Mouse (Mus musculus): Measurements from ENCODE around the gene Ruvbl2. TPM values are rescaled to one million over a fixed set of nuclear protein-coding genes. Genes with fewer than 3 reads are reported as not detected.
"Not testable (repeated sequence)": the region's sequence is repeated elsewhere in the genome, so short reads cannot be mapped to it uniquely, and the experiment has no call there.

Gene Ruvbl2
- polyA plus RNA-seq, 1 experiment from 2014 or later: 94.3 TPM

DNA sequence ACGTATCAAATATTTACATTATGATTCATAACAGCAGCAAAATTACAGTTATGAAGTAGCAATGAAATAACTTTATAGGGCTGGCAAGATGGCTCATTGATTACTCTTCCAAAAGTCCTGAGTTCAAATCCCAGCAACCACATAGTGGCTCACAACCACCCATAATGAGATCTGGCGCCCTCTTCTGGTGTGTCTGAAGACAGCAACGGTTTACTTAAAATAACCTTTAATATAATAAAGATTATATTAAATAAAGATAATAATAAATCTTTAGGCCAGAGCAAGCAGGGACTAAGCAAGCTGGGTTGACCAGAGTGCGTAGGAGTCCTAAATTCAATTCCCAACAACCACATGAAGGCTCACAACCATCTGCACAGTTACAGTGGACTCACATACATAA is 25.0 kb upstream of the Ruvbl2 start:
- not testable (repeated sequence) for ATAC-seq; H3K4me3 ChIP-seq (ENCODE audit: low read length); H3K9me3 ChIP-seq (ENCODE audit: control insufficient read depth, low read length); H3K27ac ChIP-seq (ENCODE audit: low read depth, low read length); H3K9ac ChIP-seq (ENCODE audit: low read depth, low read length); H3K4me2 ChIP-seq (ENCODE audit: low read length); H3K27me3 ChIP-seq (replicated peaks; ENCODE audit: control insufficient read depth, insufficient read depth, low read length); H3K36me3 ChIP-seq (ENCODE audit: control insufficient read depth, insufficient read depth, low read length)
- 80% methylated on average over 4 of the region's 4 CpGs for WGBS
- H3K4me1 ChIP-seq (ENCODE audit: control insufficient read depth, insufficient read depth, low read depth, low read length): peaks cover 32% of the 10 kb centered on the region

DNA sequence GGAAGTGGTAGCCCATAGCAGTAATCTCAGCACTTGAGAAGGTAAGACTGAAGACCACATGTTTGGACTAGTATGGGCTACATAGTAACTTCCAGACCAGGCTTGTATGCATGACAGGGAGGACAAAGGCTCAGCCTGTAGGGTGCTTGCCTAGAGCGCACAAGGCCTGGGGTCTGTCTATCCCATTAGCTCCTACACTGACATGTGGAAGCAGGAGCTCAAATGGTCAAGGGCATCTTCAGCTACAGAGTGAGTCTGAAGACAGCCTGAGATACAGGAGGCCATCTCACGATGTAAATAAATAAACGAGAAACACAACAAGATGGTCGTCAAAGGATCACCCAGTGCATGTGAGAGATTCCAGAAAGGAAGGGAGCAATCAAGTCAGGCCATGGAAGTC is 24.4 kb upstream of the Ruvbl2 start:
- Histone ChIP-seq H3K27ac (ENCODE audit: low read depth, low read length) (no peak overlapping the region), H3K27me3 (replicated peaks; ENCODE audit: control insufficient read depth, insufficient read depth, low read length) (no peaks in the 10 kb centered on the region), H3K4me2 (ENCODE audit: low read length) (no peak overlapping the region), H3K4me1 (ENCODE audit: control insufficient read depth, insufficient read depth, low read depth, low read length) (peaks cover 37% of the 10 kb centered on the region), H3K9me3 (ENCODE audit: control insufficient read depth, low read length) (no peaks in the 10 kb centered on the region), H3K4me3 (ENCODE audit: low read length) (no peak overlapping the region), H3K36me3 (ENCODE audit: control insufficient read depth, insufficient read depth, low read length) (peaks cover 4% of the 10 kb centered on the region), H3K9ac (ENCODE audit: low read depth, low read length) (no peak overlapping the region)
- ATAC-seq: no peak
- WGBS: 94% methylated on average over 4 of the region's 4 CpGs

DNA sequence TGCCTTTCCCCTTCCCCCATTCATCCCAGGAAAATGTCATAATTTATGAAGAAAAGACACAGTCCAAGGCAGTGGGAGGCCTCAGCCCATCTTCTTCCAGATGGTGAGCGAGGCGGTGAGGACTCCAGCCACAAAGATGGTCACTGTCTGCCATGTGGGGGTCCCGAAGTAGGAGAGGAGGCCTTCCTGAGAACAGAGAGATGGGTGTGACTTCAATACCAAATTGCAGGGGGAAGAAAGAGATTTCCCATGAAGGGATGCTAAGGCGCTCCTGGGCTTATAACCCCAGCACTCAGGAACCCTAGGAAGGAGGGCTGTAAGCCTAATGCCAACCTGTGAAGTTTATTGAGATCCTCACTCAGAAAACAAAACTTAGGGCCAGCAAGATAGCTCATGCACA is 23.9 kb upstream of the Ruvbl2 start:
- H3K4me3 ChIP-seq (ENCODE audit: low read length): no peak overlapping the region
- H3K4me1 ChIP-seq (ENCODE audit: control insufficient read depth, insufficient read depth, low read depth, low read length): peaks cover 39% of the 10 kb centered on the region
- 94% methylated on average over 4 of the region's 4 CpGs for WGBS
- H3K9me3 ChIP-seq (ENCODE audit: control insufficient read depth, low read length): no peaks in the 10 kb centered on the region
- H3K27me3 ChIP-seq (replicated peaks; ENCODE audit: control insufficient read depth, insufficient read depth, low read length): no peaks in the 10 kb centered on the region
- H3K9ac ChIP-seq (ENCODE audit: low read depth, low read length): no peak overlapping the region
- H3K36me3 ChIP-seq (ENCODE audit: control insufficient read depth, insufficient read depth, low read length): peaks cover 4% of the 10 kb centered on the region
- H3K27ac ChIP-seq (ENCODE audit: low read depth, low read length): no peak overlapping the region
- ATAC-seq: no peak
- no peak overlapping the region for H3K4me2 ChIP-seq (ENCODE audit: low read length)

DNA sequence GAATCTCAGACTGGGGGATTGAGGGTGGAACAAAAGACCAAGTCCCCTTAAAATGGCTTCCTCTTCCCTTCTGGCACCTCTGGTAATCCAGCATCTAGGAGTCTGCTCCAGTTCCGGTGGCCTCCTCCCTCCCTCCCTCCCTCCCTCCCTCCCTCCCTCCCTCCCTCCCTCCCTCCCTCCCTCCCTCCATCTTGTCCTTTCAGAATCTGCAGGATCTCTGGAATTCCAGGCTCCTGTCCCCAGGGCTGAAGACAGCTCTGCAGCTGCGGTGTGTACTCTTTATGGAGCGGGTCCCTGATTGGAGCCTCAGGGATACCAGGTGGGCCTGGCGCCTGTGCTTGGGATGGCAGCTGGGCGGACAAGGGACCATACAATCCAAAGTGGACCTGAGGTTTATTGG is 23.4 kb upstream of the Ruvbl2 start:
- Histone ChIP-seq H3K4me1 (ENCODE audit: control insufficient read depth, insufficient read depth, low read depth, low read length) (peaks cover 44% of the 10 kb centered on the region), H3K4me2 (ENCODE audit: low read length) (no peak overlapping the region), H3K36me3 (ENCODE audit: control insufficient read depth, insufficient read depth, low read length) (peaks cover 4% of the 10 kb centered on the region), H3K27ac (ENCODE audit: low read depth, low read length) (peak overlapping the region; percentile 78), H3K4me3 (ENCODE audit: low read length) (no peak overlapping the region), H3K9me3 (ENCODE audit: control insufficient read depth, low read length) (no peaks in the 10 kb centered on the region), H3K9ac (ENCODE audit: low read depth, low read length) (no peak overlapping the region), H3K27me3 (replicated peaks; ENCODE audit: control insufficient read depth, insufficient read depth, low read length) (no peaks in the 10 kb centered on the region)
- no peak for ATAC-seq
- WGBS: 62% methylated on average over 4 of the region's 5 CpGs

DNA sequence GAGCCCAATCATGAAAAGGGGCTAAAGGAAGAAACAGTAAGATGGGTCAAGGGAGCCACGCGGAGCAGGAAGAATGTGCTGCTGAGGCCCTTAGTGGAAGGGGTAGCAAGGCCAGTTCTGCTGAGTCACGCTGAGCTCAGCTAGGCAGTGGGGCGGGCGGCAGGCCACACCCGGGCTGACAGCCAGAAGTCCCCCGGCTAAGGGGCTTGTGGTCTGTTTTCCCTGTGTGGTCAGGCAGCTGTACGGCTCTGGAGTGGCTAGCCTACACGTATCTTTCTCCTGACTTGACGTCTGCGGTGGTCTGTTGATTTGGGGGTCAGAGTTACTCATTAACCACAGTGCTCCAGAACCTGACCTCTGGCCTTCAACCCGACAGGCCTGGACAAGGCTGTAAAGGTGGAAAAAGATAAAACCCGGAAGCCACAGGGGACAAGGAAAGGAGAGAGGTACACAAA is 23.0 kb upstream of the Ruvbl2 start:
- H3K27me3 ChIP-seq (replicated peaks; ENCODE audit: control insufficient read depth, insufficient read depth, low read length): no peaks in the 10 kb centered on the region
- H3K4me3 ChIP-seq (ENCODE audit: low read length): no peak overlapping the region
- no peak for ATAC-seq
- H3K9ac ChIP-seq (ENCODE audit: low read depth, low read length): no peak overlapping the region
- peak overlapping the region; percentile 78 for H3K27ac ChIP-seq (ENCODE audit: low read depth, low read length)
- peak overlapping the region; percentile 10; the same call in 1 of the 2 replicates for H3K4me2 ChIP-seq (ENCODE audit: low read length)
- H3K4me1 ChIP-seq (ENCODE audit: control insufficient read depth, insufficient read depth, low read depth, low read length): peaks cover 44% of the 10 kb centered on the region
- peaks cover 4% of the 10 kb centered on the region for H3K36me3 ChIP-seq (ENCODE audit: control insufficient read depth, insufficient read depth, low read length)
- 21% methylated on average over 13 of the region's 13 CpGs for WGBS
- no peaks in the 10 kb centered on the region for H3K9me3 ChIP-seq (ENCODE audit: control insufficient read depth, low read length)

DNA sequence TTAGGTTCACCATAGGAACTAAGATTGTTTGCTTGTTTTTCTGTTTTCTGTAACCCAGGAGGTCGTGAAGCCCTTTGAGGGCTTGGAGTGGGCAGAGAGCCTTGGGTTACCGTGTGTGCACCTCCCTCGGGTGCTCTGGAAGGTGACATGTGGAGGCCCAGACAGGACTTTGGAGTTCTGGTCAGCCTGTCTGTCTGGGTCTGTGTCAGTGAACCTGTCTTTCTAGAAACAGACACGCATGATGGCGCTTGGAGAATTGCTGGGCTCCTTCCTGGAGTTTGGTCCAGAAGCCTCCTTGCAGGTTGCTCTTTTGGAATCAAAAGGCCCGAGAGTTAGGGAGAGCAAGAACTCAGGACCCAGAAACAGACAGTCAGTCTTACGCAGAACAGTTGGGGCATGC is 22.5 kb upstream of the Ruvbl2 start:
- 69% methylated on average over 7 of the region's 7 CpGs for WGBS
- Histone ChIP-seq H3K9ac (ENCODE audit: low read depth, low read length) (no peak overlapping the region), H3K4me3 (ENCODE audit: low read length) (peak overlapping the region; percentile 60; the same call in 1 of the 2 replicates), H3K4me1 (ENCODE audit: control insufficient read depth, insufficient read depth, low read depth, low read length) (peaks cover 39% of the 10 kb centered on the region), H3K9me3 (ENCODE audit: control insufficient read depth, low read length) (no peaks in the 10 kb centered on the region), H3K36me3 (ENCODE audit: control insufficient read depth, insufficient read depth, low read length) (peaks cover 4% of the 10 kb centered on the region), H3K27ac (ENCODE audit: low read depth, low read length) (peak overlapping the region; percentile 78), H3K27me3 (replicated peaks; ENCODE audit: control insufficient read depth, insufficient read depth, low read length) (no peaks in the 10 kb centered on the region), H3K4me2 (ENCODE audit: low read length) (peak overlapping the region; percentile 53)
- no peak for ATAC-seq

DNA sequence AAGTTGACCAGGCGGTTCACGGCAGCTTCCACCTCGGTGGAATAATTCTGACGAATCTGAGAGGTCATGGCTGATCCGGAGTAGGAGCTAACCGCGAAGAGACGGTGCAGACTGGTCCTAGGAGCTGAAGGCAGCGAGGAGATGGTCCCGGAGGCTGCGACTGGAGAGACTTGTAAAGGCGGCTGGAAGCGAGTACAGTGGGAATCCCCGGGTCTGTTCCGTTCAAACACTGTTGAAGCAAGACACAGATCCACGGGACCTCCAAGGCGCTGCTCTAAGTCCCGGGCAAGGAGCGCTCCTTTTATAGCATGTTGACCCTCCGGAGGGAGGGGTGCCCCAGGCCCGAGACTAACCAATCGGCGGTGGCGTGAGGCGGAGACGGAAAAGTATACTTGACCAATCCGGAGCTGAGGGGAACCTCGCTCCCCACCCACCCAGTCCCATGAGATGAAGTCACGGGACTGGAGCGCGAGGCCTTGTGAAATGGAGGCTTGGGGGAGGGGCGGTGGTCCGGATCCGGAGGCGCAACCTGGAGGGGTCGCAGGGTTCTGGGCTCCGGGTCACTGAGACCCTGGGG is 21.8 kb upstream of the Ruvbl2 start, which contains the start of gene Ftl1:
TSS of gene Ftl1 (minus strand) at position 321 of the 577 bp plus-strand sequence.
- peak within 1 kb of the TSS; percentile 60 for H3K4me3 ChIP-seq (ENCODE audit: low read length)
- peak; percentile 96 for ATAC-seq
- under 1% methylated on average over 24 of the region's 37 CpGs for WGBS
- peak within 1 kb of the TSS; percentile 90 for H3K4me2 ChIP-seq (ENCODE audit: low read length)
- peak within 1 kb of the TSS; percentile 93 for H3K27ac ChIP-seq (ENCODE audit: low read depth, low read length)
- not testable (repeated sequence) for H3K36me3 ChIP-seq (ENCODE audit: control insufficient read depth, insufficient read depth, low read length); H3K27me3 ChIP-seq (replicated peaks; ENCODE audit: control insufficient read depth, insufficient read depth, low read length); H3K9me3 ChIP-seq (ENCODE audit: control insufficient read depth, low read length)
- H3K4me1 ChIP-seq (ENCODE audit: control insufficient read depth, insufficient read depth, low read depth, low read length): peaks cover 33% of the 10 kb centered on the region
- peak within 1 kb of the TSS; percentile 68 for H3K9ac ChIP-seq (ENCODE audit: low read depth, low read length)

DNA sequence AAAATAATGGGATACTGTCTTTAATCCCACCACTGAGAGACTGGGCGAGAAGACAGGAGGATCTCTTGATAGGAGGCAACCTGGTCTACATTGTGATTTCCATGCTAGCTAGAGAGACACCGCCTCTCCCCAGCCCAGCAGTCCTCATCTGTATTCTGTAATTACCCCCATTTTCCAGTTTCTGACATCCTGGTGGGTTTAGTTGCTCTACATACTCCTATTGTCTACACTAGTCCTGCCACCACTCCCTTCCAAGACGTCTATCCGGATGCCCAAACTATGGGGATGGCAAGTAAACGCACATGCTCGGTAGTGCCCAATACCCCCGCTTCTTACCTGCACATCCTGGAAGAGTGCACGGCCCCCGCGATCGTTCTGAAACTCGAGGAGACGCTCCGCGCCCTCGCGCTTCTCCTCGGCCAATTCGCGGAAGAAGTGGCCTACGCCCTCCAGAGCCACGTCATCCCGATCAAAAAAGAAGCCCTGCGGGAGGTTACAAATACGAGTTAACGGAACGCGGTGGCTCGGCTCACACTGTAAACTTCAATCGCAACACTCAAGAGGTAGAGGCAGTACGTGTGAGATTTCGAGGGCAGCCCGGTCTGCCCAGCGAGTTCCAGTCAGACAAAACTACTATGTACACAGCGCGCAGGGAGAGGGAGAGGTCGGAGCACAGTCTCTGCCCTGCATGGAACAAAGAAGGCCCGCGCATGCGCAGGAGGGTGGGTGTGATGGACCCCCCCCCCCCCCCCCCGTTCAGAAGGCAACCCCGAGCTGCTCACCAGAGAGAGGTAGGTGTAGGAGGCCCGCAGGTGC is 21.1 kb upstream of the Ruvbl2 start:
- Histone ChIP-seq H3K36me3 (ENCODE audit: control insufficient read depth, insufficient read depth, low read length) (peaks cover 15% of the 10 kb centered on the region), H3K27me3 (replicated peaks; ENCODE audit: control insufficient read depth, insufficient read depth, low read length) (no peaks in the 10 kb centered on the region), H3K9me3 (ENCODE audit: control insufficient read depth, low read length) (no peaks in the 10 kb centered on the region), H3K4me3 (ENCODE audit: low read length) (peak overlapping the region; percentile 60), H3K4me2 (ENCODE audit: low read length) (peak overlapping the region; percentile 90), H3K9ac (ENCODE audit: low read depth, low read length) (peak overlapping the region; percentile 68), H3K27ac (ENCODE audit: low read depth, low read length) (peak overlapping the region; percentile 93), H3K4me1 (ENCODE audit: control insufficient read depth, insufficient read depth, low read depth, low read length) (peaks cover 33% of the 10 kb centered on the region)
- WGBS: under 1% methylated on average over 42 of the region's 43 CpGs
- ATAC-seq: peak; percentile 66

All from hindbrain, embryonic 16.5 days (tissue).